Mouse (Mus musculus) erythroblast, embryonic 14.5 days (primary cell): ENCODE measurements at regions not wholly inside any gene's neighbourhood (a gene's known extent, or its start where the extent isn't known, plus 50 kb on each side); places are given as distances from the start of the nearest gene placed in this dataset.

ENCODE experiments used
- H3K27me3 ChIP-seq: 2 replicates; pipeline ENCODE4 v1.6.1; 2012; ENCODE audit warnings: inconsistent platforms; ENCODE audit not compliant: control insufficient read depth
- H3K36me3 ChIP-seq: 2 replicates; pipeline ENCODE4 v1.6.1; 2012; ENCODE audit warnings: mild to moderate bottlenecking, inconsistent platforms; ENCODE audit not compliant: control insufficient read depth
- H3K4me1 ChIP-seq: 2 replicates; pipeline ENCODE4 v1.6.1; 2012; ENCODE audit warnings: inconsistent platforms; ENCODE audit not compliant: control insufficient read depth
- H3K4me3 ChIP-seq: replicated peaks from 2 replicates; pipeline ENCODE3; 2012; ENCODE audit warnings: moderate library complexity, mild to moderate bottlenecking, inconsistent platforms
- H3K9me3 ChIP-seq: 2 replicates; pipeline ENCODE4 v1.6.1; 2012; ENCODE audit warnings: low read length, inconsistent platforms, mixed read lengths; ENCODE audit not compliant: control insufficient read depth
- GATA1 ChIP-seq: IDR thresholded peaks from 2 replicates; pipeline ENCODE4 v1.6.1; 2012; ENCODE audit warnings: low read length, inconsistent platforms, mixed read lengths
- TAL1 ChIP-seq: IDR thresholded peaks from 3 replicates; pipeline ENCODE4 v1.6.1; 2012; ENCODE audit warnings: low read length, inconsistent platforms, mixed read lengths

- Histone ChIP-seq H3K4me3 (no peak overlapping the region), H3K4me1 (peaks cover 4% of the 10 kb centered on the region), H3K36me3 (no peaks in the 10 kb centered on the region), H3K27me3 (peaks cover 47% of the 10 kb centered on the region), H3K9me3 (peaks cover 9% of the 10 kb centered on the region)
- no peak for TF ChIP-seq TAL1
- no peak for TF ChIP-seq GATA1
Measured at GRCm38 (mm10) chr6:127269021-127269420, 117.0 kb upstream of the Ccnd2 start.

GRCm38 (mm10) chr6:127269525-127270044, 117.6 kb upstream of the Ccnd2 start:
- H3K36me3 ChIP-seq, result no peaks in the 10 kb centered on the region
- no peak overlapping the region for H3K4me3 ChIP-seq
- H3K9me3 ChIP-seq, result peaks cover 9% of the 10 kb centered on the region
- peaks cover 42% of the 10 kb centered on the region for H3K27me3 ChIP-seq
- H3K4me1 ChIP-seq, result peaks cover 4% of the 10 kb centered on the region
- TF ChIP-seq GATA1 (no peak), TAL1 (no peak)

DNA sequence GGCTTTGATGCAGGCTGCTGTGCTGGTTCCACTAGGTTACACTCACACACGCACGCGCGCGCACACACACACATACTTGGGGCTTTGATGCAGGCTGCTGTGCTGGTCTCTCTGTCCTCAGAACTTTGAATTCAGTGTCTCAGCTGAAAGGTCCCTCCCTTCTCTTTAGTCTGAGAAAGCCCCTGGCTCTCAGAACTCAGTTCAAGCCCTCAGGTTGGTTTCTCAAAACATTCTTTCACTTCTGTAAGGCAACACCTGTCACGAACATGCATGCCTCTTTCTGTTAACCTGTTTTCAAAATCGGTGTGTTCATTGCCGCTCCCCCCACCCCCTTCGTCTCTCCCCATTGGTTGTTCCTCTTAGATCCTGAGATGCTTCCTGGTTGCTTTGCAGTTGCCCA, 118.8 kb upstream of the Ccnd2 start:
- Histone ChIP-seq H3K4me1 (peaks cover 4% of the 10 kb centered on the region), H3K9me3 (peaks cover 9% of the 10 kb centered on the region), H3K36me3 (no peaks in the 10 kb centered on the region), H3K4me3 (no peak overlapping the region), H3K27me3 (peaks cover 34% of the 10 kb centered on the region)
- TF ChIP-seq TAL1 (no peak), GATA1 (no peak)

GRCm38 (mm10) chr6:127271418-127271817, 119.4 kb upstream of the Ccnd2 start:
- Histone ChIP-seq H3K36me3 (no peaks in the 10 kb centered on the region), H3K27me3 (peaks cover 28% of the 10 kb centered on the region), H3K4me3 (no peak overlapping the region), H3K4me1 (peaks cover 4% of the 10 kb centered on the region), H3K9me3 (peaks cover 9% of the 10 kb centered on the region)
- TF ChIP-seq GATA1, result no peak
- no peak for TF ChIP-seq TAL1

DNA sequence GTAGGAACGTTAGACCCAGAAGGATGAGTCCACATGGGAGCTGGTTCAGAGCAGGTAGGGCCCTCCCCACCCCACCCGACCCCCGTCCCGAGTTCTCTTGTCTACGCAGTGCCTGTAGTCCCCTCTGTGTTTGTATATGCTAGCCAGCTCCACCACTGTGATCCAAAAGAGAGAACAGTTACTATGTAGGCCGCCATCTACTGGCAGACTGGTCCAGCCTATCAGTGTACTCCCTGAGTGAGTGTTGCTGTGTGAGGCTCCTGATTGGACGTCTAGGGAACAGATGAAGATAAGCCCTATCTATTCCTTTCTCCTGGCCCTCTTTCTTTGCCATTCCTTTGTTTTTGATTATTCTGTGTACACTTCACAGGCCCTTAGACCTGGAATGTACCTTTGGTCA, 120.6 kb upstream of the Ccnd2 start:
- Histone ChIP-seq H3K4me3 (no peak overlapping the region), H3K4me1 (no peaks in the 10 kb centered on the region), H3K9me3 (peaks cover 9% of the 10 kb centered on the region), H3K36me3 (no peaks in the 10 kb centered on the region), H3K27me3 (peaks cover 16% of the 10 kb centered on the region)
- TF ChIP-seq GATA1 (no peak), TAL1 (no peak)

- TF ChIP-seq TAL1 (no peak), GATA1 (no peak)
- Histone ChIP-seq H3K9me3 (peaks cover 18% of the 10 kb centered on the region), H3K4me1 (no peaks in the 10 kb centered on the region), H3K36me3 (no peaks in the 10 kb centered on the region), H3K27me3 (no peaks in the 10 kb centered on the region), H3K4me3 (no peak overlapping the region)
Measured at GRCm38 (mm10) chr6:127274732-127275429, 122.9 kb upstream of the Ccnd2 start.

DNA sequence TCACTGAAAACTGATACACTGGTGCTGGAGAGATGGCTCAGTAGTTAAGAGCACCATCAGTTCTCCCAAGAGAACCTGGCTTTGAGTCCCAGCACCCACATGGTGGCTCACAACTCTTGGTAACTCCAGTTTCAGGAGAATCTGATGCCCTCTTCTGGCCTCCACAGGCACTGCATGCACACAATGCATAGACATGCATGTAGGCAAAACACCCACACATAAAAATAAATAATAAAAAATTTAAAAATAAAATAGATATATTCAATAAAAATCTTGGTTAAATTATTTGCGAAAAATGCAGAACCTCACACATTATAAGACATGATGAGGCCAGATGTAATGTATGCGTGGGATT, 123.4 kb upstream of the Ccnd2 start:
- H3K4me3 ChIP-seq, result no peak overlapping the region
- no peaks in the 10 kb centered on the region for H3K36me3 ChIP-seq
- no peaks in the 10 kb centered on the region for H3K27me3 ChIP-seq
- peaks cover 18% of the 10 kb centered on the region for H3K9me3 ChIP-seq
- TF ChIP-seq GATA1 (no peak), TAL1 (no peak)
- H3K4me1 ChIP-seq, result no peaks in the 10 kb centered on the region

DNA sequence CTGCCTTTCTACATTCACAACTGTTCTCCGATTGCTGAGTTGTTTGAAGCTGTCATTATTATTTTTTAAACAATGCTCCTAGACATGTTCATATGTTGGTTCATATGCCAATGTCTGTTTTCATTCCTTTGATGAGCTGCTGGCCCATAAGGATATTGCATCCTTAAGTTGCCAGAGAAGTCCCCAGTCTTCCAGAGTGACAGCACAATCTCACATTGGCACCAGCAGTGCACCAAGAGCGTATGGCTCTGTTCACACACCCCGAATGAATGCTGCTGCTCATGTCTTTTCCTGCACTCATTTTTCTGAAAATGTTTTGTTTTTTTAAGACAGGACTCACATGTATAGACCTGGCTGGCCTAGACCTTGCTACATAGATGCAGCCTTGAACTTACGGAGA, 124.4 kb upstream of the Ccnd2 start:
- Histone ChIP-seq H3K4me3 (no peak overlapping the region), H3K9me3 (peaks cover 18% of the 10 kb centered on the region), H3K27me3 (no peaks in the 10 kb centered on the region), H3K4me1 (no peaks in the 10 kb centered on the region), H3K36me3 (no peaks in the 10 kb centered on the region)
- TF ChIP-seq GATA1 (no peak), TAL1 (no peak)

- H3K4me1 ChIP-seq, result no peaks in the 10 kb centered on the region
- TF ChIP-seq TAL1, result no peak
- TF ChIP-seq GATA1, result no peak
- no peaks in the 10 kb centered on the region for H3K36me3 ChIP-seq
- H3K27me3 ChIP-seq, result no peaks in the 10 kb centered on the region
- H3K4me3 ChIP-seq, result no peak overlapping the region
- H3K9me3 ChIP-seq, result peaks cover 9% of the 10 kb centered on the region
Measured at GRCm38 (mm10) chr6:127278402-127278801, 126.4 kb upstream of the Ccnd2 start.
